Mouse (Mus musculus) heart, embryonic 16.5 days (tissue): Measurements from ENCODE around the gene Fam171a2. TPM values are rescaled to one million over a fixed set of nuclear protein-coding genes. Genes with fewer than 3 reads are reported as not detected.
A peak's percentile ranks its signal among the peaks of the same experiment; 100 is the strongest.

ENCODE experiments used
- ATAC-seq: fragments of 200-750 bp; cut with Nextera tagmentation; replicated peaks from 2 replicates; pipeline ENCODE4 v1.8.0; 2017; ENCODE audit warnings: moderate number of reproducible peaks; ENCODE audit not compliant: insufficient read depth, low FRiP score; ENCODE audit errors: extremely low read depth
- H3K27ac ChIP-seq: fragments of 300-500 bp; sonication (generic); 2 replicates; pipeline ENCODE4 v1.5.1; 2014; ENCODE audit warnings: mild to moderate bottlenecking, low read length, control low read depth, moderate library complexity
- H3K27me3 ChIP-seq: fragments of 300-500 bp; sonication (generic); 2 replicates; pipeline ENCODE4 v1.6.1; 2014; ENCODE audit warnings: low read length, mixed read lengths; ENCODE audit not compliant: control insufficient read depth, insufficient read depth
- H3K36me3 ChIP-seq: fragments of 300-500 bp; sonication (generic); 2 replicates; pipeline ENCODE4 v1.6.1; 2014; ENCODE audit not compliant: control insufficient read depth, insufficient read depth
- H3K4me1 ChIP-seq: fragments of 300-500 bp; sonication (generic); 2 replicates; pipeline ENCODE4 v1.6.1; 2014; ENCODE audit warnings: low read length, mixed read lengths; ENCODE audit not compliant: control insufficient read depth, insufficient read depth
- H3K4me2 ChIP-seq: fragments of 300-500 bp; sonication (generic); 2 replicates; pipeline ENCODE4 v1.6.1; 2014; ENCODE audit warnings: low read depth, mild to moderate bottlenecking, control low read depth, low read length
- H3K4me3 ChIP-seq: fragments of 300-500 bp; sonication (generic); 2 replicates; pipeline ENCODE4 v1.5.1; 2014; ENCODE audit warnings: mild to moderate bottlenecking, control low read depth, low read length
- H3K9ac ChIP-seq: fragments of 300-500 bp; sonication (generic); 2 replicates; pipeline ENCODE4 v1.6.1; 2014; ENCODE audit warnings: low read length, control low read depth
- H3K9me3 ChIP-seq: fragments of 300-500 bp; sonication (generic); replicated peaks from 2 replicates; pipeline ENCODE4 v1.6.1; 2016; ENCODE audit warnings: low read length; ENCODE audit not compliant: control insufficient read depth
- WGBS: fragments of 180-500 bp; shearing (Covaris S2); extraction: QIAGEN DNeasy Blood & Tissue Kit; methylation state at CpG from one replicate; pipeline ENCODE4 v1.1.7; 2014; 5-methylcytosine and 5-hydroxymethylcytosine counted together
- polyA plus RNA-seq: library from polyadenylated mRNA; unstranded; fragments of >200 nt; fragmentation: Nextera tagmentation; extraction: Ambion mirVana; gene quantifications from 2 replicates; pipeline ENCODE4 v1.2.1, GENCODE M21; 2015

The Fam171a2 gene
- polyA plus RNA-seq, 1 experiment from 2014 or later: 3.9 TPM

GRCm38 (mm10) chr11:102425555-102426316, 21.7 kb downstream of the Fam171a2 start:
- H3K9me3 ChIP-seq: peaks cover under 1% of the 10 kb centered on the region; the same call in 1 of the 2 replicates
- H3K27me3 ChIP-seq: no peaks in the 10 kb centered on the region; the same call in 1 of the 2 replicates
- WGBS: 73% methylated on average over 8 of the region's 8 CpGs
- no peak overlapping the region for H3K9ac ChIP-seq
- no peak overlapping the region for H3K4me3 ChIP-seq
- no peak for ATAC-seq
- no peak overlapping the region for H3K4me2 ChIP-seq
- H3K27ac ChIP-seq: no peak overlapping the region
- H3K36me3 ChIP-seq: no peaks in the 10 kb centered on the region
- peaks cover 8% of the 10 kb centered on the region for H3K4me1 ChIP-seq

GRCm38 (mm10) chr11:102424666-102425065, 22.8 kb downstream of the Fam171a2 start:
- H3K9ac ChIP-seq: no peak overlapping the region
- H3K27me3 ChIP-seq: no peaks in the 10 kb centered on the region; the same call in 1 of the 2 replicates
- peaks cover 3% of the 10 kb centered on the region; the same call in 1 of the 2 replicates for H3K9me3 ChIP-seq
- no peak for ATAC-seq
- WGBS: 72% methylated on average over 6 of the region's 6 CpGs
- no peak overlapping the region for H3K4me2 ChIP-seq
- H3K27ac ChIP-seq: no peak overlapping the region
- peaks cover 6% of the 10 kb centered on the region for H3K4me1 ChIP-seq
- no peak overlapping the region for H3K4me3 ChIP-seq
- H3K36me3 ChIP-seq: no peaks in the 10 kb centered on the region

GRCm38 (mm10) chr11:102421559-102421958, 25.9 kb downstream of the Fam171a2 start:
- WGBS: 52% methylated on average over 8 of the region's 8 CpGs
- H3K36me3 ChIP-seq: no peaks in the 10 kb centered on the region
- ATAC-seq: no peak
- no peak overlapping the region for H3K9ac ChIP-seq
- no peak overlapping the region for H3K27ac ChIP-seq
- no peaks in the 10 kb centered on the region for H3K4me1 ChIP-seq
- H3K9me3 ChIP-seq: peaks cover 3% of the 10 kb centered on the region; the same call in 1 of the 2 replicates
- no peak overlapping the region for H3K4me3 ChIP-seq
- H3K27me3 ChIP-seq: no peaks in the 10 kb centered on the region; the same call in 1 of the 2 replicates
- no peak overlapping the region for H3K4me2 ChIP-seq

GRCm38 (mm10) chr11:102418887-102419286, 28.6 kb downstream of the Fam171a2 start:
- no peaks in the 10 kb centered on the region; the same call in 1 of the 2 replicates for H3K27me3 ChIP-seq
- H3K9ac ChIP-seq: no peak overlapping the region
- H3K27ac ChIP-seq: no peak overlapping the region
- no peak for ATAC-seq
- H3K36me3 ChIP-seq: no peaks in the 10 kb centered on the region
- peaks cover 3% of the 10 kb centered on the region; the same call in 1 of the 2 replicates for H3K9me3 ChIP-seq
- H3K4me1 ChIP-seq: no peaks in the 10 kb centered on the region
- H3K4me3 ChIP-seq: no peak overlapping the region
- H3K4me2 ChIP-seq: no peak overlapping the region

GRCm38 (mm10) chr11:102417160-102417559, 30.3 kb downstream of the Fam171a2 start:
- Histone ChIP-seq H3K36me3 (no peaks in the 10 kb centered on the region), H3K4me1 (no peaks in the 10 kb centered on the region), H3K9me3 (peaks cover 3% of the 10 kb centered on the region; the same call in 1 of the 2 replicates), H3K9ac (no peak overlapping the region), H3K4me2 (no peak overlapping the region), H3K27me3 (no peaks in the 10 kb centered on the region; the same call in 1 of the 2 replicates), H3K4me3 (no peak overlapping the region), H3K27ac (no peak overlapping the region)
- ATAC-seq: no peak
- WGBS: 79% methylated on average over 1 of the region's 1 CpGs

- H3K4me3 ChIP-seq: no peak overlapping the region
Measured at GRCm38 (mm10) chr11:102415034-102415802, 32.3 kb downstream of the Fam171a2 start.

GRCm38 (mm10) chr11:102413059-102413458, 34.4 kb downstream of the Fam171a2 start:
- no peak overlapping the region for H3K9ac ChIP-seq
- no peak for ATAC-seq
- H3K4me3 ChIP-seq: no peak overlapping the region
- H3K4me1 ChIP-seq: peaks cover 7% of the 10 kb centered on the region
- no peak overlapping the region for H3K4me2 ChIP-seq
- no peaks in the 10 kb centered on the region for H3K36me3 ChIP-seq
- H3K9me3 ChIP-seq: no peaks in the 10 kb centered on the region
- H3K27me3 ChIP-seq: no peaks in the 10 kb centered on the region
- no peak overlapping the region for H3K27ac ChIP-seq
- 78% methylated on average over 8 of the region's 8 CpGs for WGBS

More at GRCm38 (mm10) chr11:102415034-102415802, 32.3 kb downstream of the Fam171a2 start:
- peaks cover 5% of the 10 kb centered on the region for H3K4me1 ChIP-seq
- no peaks in the 10 kb centered on the region for H3K36me3 ChIP-seq
- no peak overlapping the region for H3K9ac ChIP-seq
- ATAC-seq: no peak
- H3K9me3 ChIP-seq: no peaks in the 10 kb centered on the region
- no peaks in the 10 kb centered on the region for H3K27me3 ChIP-seq
- no peak overlapping the region for H3K4me2 ChIP-seq
- no peak overlapping the region for H3K27ac ChIP-seq
- WGBS: 66% methylated on average over 10 of the region's 10 CpGs

GRCm38 (mm10) chr11:102411704-102412103, 35.8 kb downstream of the Fam171a2 start:
- no peak overlapping the region for H3K27ac ChIP-seq

GRCm38 (mm10) chr11:102411061-102411460, 36.4 kb downstream of the Fam171a2 start:
- peak overlapping the region; percentile 34 for H3K9ac ChIP-seq

More at GRCm38 (mm10) chr11:102411704-102412103, 35.8 kb downstream of the Fam171a2 start:
- H3K9ac ChIP-seq: no peak overlapping the region
- no peak overlapping the region for H3K4me3 ChIP-seq
- no peak overlapping the region; the same call in 1 of the 2 replicates for H3K4me2 ChIP-seq
- ATAC-seq: no peak
- 7% methylated on average over 11 of the region's 11 CpGs for WGBS
- H3K4me1 ChIP-seq: peaks cover 7% of the 10 kb centered on the region
- no peaks in the 10 kb centered on the region for H3K36me3 ChIP-seq
- no peaks in the 10 kb centered on the region for H3K9me3 ChIP-seq
- no peaks in the 10 kb centered on the region for H3K27me3 ChIP-seq

More at GRCm38 (mm10) chr11:102411061-102411460, 36.4 kb downstream of the Fam171a2 start:
- Histone ChIP-seq H3K4me1 (peaks cover 13% of the 10 kb centered on the region), H3K36me3 (no peaks in the 10 kb centered on the region), H3K9me3 (no peaks in the 10 kb centered on the region), H3K27ac (no peak overlapping the region), H3K4me2 (no peak overlapping the region), H3K27me3 (no peaks in the 10 kb centered on the region), H3K4me3 (no peak overlapping the region)
- WGBS: 75% methylated on average over 3 of the region's 3 CpGs
- no peak for ATAC-seq
